Mouse (Mus musculus): ENCODE data around the gene Rnd2. TPM values are rescaled to one million over a fixed set of nuclear protein-coding genes. Genes with fewer than 3 reads are reported as not detected.
"Not testable (repeated sequence)": the region's sequence is repeated elsewhere in the genome, so short reads cannot be mapped to it uniquely, and the experiment has no call there.

Rnd2 gene
- polyA plus RNA-seq, 1 experiment from 2014 or later = 7.0 TPM

GRCm38 (mm10) chr11:101424925-101425813 lies 39.6 kb upstream of the Rnd2 start, which contains the start of the genes Rundc1 and Ptges3l:
Gene Rundc1, plus strand, starts transcription at chr11:101425085.
Gene Ptges3l, minus strand, starts transcription at chr11:101425333.
- H3K27me3 ChIP-seq (ENCODE audit: control insufficient read depth, insufficient read depth, low read length) = no peaks in the 10 kb centered on the region
- WGBS = under 1% methylated on average over 69 of the region's 81 CpGs

GRCm38 (mm10) chr11:101426165-101426564 lies 38.6 kb upstream of the Rnd2 start:
- Histone ChIP-seq H3K27ac (ENCODE audit: low read depth, low read length) (no peak overlapping the region), H3K4me3 (ENCODE audit: low read length) (peak overlapping the region; percentile 95), H3K9me3 (ENCODE audit: control insufficient read depth, low read length) (no peaks in the 10 kb centered on the region), H3K9ac (ENCODE audit: low read depth, low read length) (peak overlapping the region; percentile 82), H3K4me2 (replicated peaks; ENCODE audit: low read depth, low read length) (peak overlapping the region; percentile 78), H3K36me3 (ENCODE audit: control insufficient read depth, insufficient read depth, low read length) (peaks cover 18% of the 10 kb centered on the region), H3K27me3 (ENCODE audit: control insufficient read depth, insufficient read depth, low read length) (no peaks in the 10 kb centered on the region), H3K4me1 (ENCODE audit: control insufficient read depth, insufficient read depth, low read length) (peaks cover 19% of the 10 kb centered on the region)
- no peak for ATAC-seq (ENCODE audit: low FRiP score, low TSS enrichment)
- 63% methylated on average over 8 of the region's 8 CpGs for WGBS

More at GRCm38 (mm10) chr11:101424925-101425813, 39.6 kb upstream of the Rnd2 start, which contains the start of the genes Rundc1 and Ptges3l:
- Histone ChIP-seq H3K4me2 (replicated peaks; ENCODE audit: low read depth, low read length) (peak within 1 kb of the TSS; percentile 78), H3K9me3 (ENCODE audit: control insufficient read depth, low read length) (no peaks in the 10 kb centered on the region), H3K9ac (ENCODE audit: low read depth, low read length) (peak within 1 kb of the TSS; percentile 82), H3K4me3 (ENCODE audit: low read length) (peak within 1 kb of the TSS; percentile 95), H3K27ac (ENCODE audit: low read depth, low read length) (peak within 1 kb of the TSS; percentile 80), H3K4me1 (ENCODE audit: control insufficient read depth, insufficient read depth, low read length) (peaks cover 19% of the 10 kb centered on the region), H3K36me3 (ENCODE audit: control insufficient read depth, insufficient read depth, low read length) (peaks cover 8% of the 10 kb centered on the region)
- peak; percentile 93 for ATAC-seq (ENCODE audit: low FRiP score, low TSS enrichment)

GRCm38 (mm10) chr11:101431327-101431726 lies 33.5 kb upstream of the Rnd2 start:
- 91% methylated on average over 9 of the region's 9 CpGs for WGBS
- H3K9ac ChIP-seq (ENCODE audit: low read depth, low read length) = no peak overlapping the region
- H3K9me3 ChIP-seq (ENCODE audit: control insufficient read depth, low read length) = no peaks in the 10 kb centered on the region
- no peak overlapping the region for H3K27ac ChIP-seq (ENCODE audit: low read depth, low read length)
- no peak for ATAC-seq (ENCODE audit: low FRiP score, low TSS enrichment)
- H3K4me1 ChIP-seq (ENCODE audit: control insufficient read depth, insufficient read depth, low read length) = peaks cover 7% of the 10 kb centered on the region
- H3K27me3 ChIP-seq (ENCODE audit: control insufficient read depth, insufficient read depth, low read length) = no peaks in the 10 kb centered on the region
- no peak overlapping the region for H3K4me2 ChIP-seq (replicated peaks; ENCODE audit: low read depth, low read length)
- H3K4me3 ChIP-seq (ENCODE audit: low read length) = no peak overlapping the region
- H3K36me3 ChIP-seq (ENCODE audit: control insufficient read depth, insufficient read depth, low read length) = peaks cover 55% of the 10 kb centered on the region

- Histone ChIP-seq H3K4me2 (replicated peaks; ENCODE audit: low read depth, low read length) (no peak overlapping the region), H3K36me3 (ENCODE audit: control insufficient read depth, insufficient read depth, low read length) (peaks cover 55% of the 10 kb centered on the region), H3K27ac (ENCODE audit: low read depth, low read length) (no peak overlapping the region), H3K4me3 (ENCODE audit: low read length) (no peak overlapping the region), H3K27me3 (ENCODE audit: control insufficient read depth, insufficient read depth, low read length) (no peaks in the 10 kb centered on the region), H3K9ac (ENCODE audit: low read depth, low read length) (no peak overlapping the region), H3K4me1 (ENCODE audit: control insufficient read depth, insufficient read depth, low read length) (no peaks in the 10 kb centered on the region), H3K9me3 (ENCODE audit: control insufficient read depth, low read length) (no peaks in the 10 kb centered on the region)
- no peak for ATAC-seq (ENCODE audit: low FRiP score, low TSS enrichment)
- 92% methylated on average over 13 of the region's 13 CpGs for WGBS
Measured at GRCm38 (mm10) chr11:101433396-101433795, 31.4 kb upstream of the Rnd2 start.

GRCm38 (mm10) chr11:101435831-101436230 lies 29.0 kb upstream of the Rnd2 start:
- Histone ChIP-seq H3K4me3 (ENCODE audit: low read length) (no peak overlapping the region), H3K27ac (ENCODE audit: low read depth, low read length) (no peak overlapping the region), H3K9ac (ENCODE audit: low read depth, low read length) (no peak overlapping the region), H3K4me1 (ENCODE audit: control insufficient read depth, insufficient read depth, low read length) (no peaks in the 10 kb centered on the region), H3K36me3 (ENCODE audit: control insufficient read depth, insufficient read depth, low read length) (peaks cover 41% of the 10 kb centered on the region), H3K9me3 (ENCODE audit: control insufficient read depth, low read length) (no peaks in the 10 kb centered on the region), H3K4me2 (replicated peaks; ENCODE audit: low read depth, low read length) (no peak overlapping the region), H3K27me3 (ENCODE audit: control insufficient read depth, insufficient read depth, low read length) (no peaks in the 10 kb centered on the region)
- 86% methylated on average over 4 of the region's 4 CpGs for WGBS
- no peak for ATAC-seq (ENCODE audit: low FRiP score, low TSS enrichment)

GRCm38 (mm10) chr11:101436916-101437315 lies 27.9 kb upstream of the Rnd2 start:
- Histone ChIP-seq H3K36me3 (ENCODE audit: control insufficient read depth, insufficient read depth, low read length) (peaks cover 30% of the 10 kb centered on the region), H3K4me3 (ENCODE audit: low read length) (no peak overlapping the region), H3K27me3 (ENCODE audit: control insufficient read depth, insufficient read depth, low read length) (no peaks in the 10 kb centered on the region), H3K9me3 (ENCODE audit: control insufficient read depth, low read length) (no peaks in the 10 kb centered on the region), H3K4me2 (replicated peaks; ENCODE audit: low read depth, low read length) (no peak overlapping the region), H3K27ac (ENCODE audit: low read depth, low read length) (no peak overlapping the region), H3K9ac (ENCODE audit: low read depth, low read length) (no peak overlapping the region), H3K4me1 (ENCODE audit: control insufficient read depth, insufficient read depth, low read length) (no peaks in the 10 kb centered on the region)
- WGBS = 85% methylated on average over 4 of the region's 4 CpGs
- ATAC-seq (ENCODE audit: low FRiP score, low TSS enrichment) = no peak

- WGBS = 50% methylated on average over 3 of the region's 3 CpGs
- not testable (repeated sequence) for H3K4me3 ChIP-seq (ENCODE audit: low read length)
Measured at GRCm38 (mm10) chr11:101438006-101438405, 26.8 kb upstream of the Rnd2 start.

GRCm38 (mm10) chr11:101441450-101442126 lies 23.2 kb upstream of the Rnd2 start:
- H3K4me2 ChIP-seq (replicated peaks; ENCODE audit: low read depth, low read length); H3K27ac ChIP-seq (ENCODE audit: low read depth, low read length); ATAC-seq (ENCODE audit: low FRiP score, low TSS enrichment); H3K9me3 ChIP-seq (ENCODE audit: control insufficient read depth, low read length); H3K4me1 ChIP-seq (ENCODE audit: control insufficient read depth, insufficient read depth, low read length); H3K27me3 ChIP-seq (ENCODE audit: control insufficient read depth, insufficient read depth, low read length); H3K9ac ChIP-seq (ENCODE audit: low read depth, low read length): not testable (repeated sequence)
- 38% methylated on average over 14 of the region's 15 CpGs for WGBS
- Histone ChIP-seq H3K36me3 (ENCODE audit: control insufficient read depth, insufficient read depth, low read length) (peaks cover 27% of the 10 kb centered on the region), H3K4me3 (ENCODE audit: low read length) (peak overlapping the region; percentile 17; the same call in 1 of the 2 replicates)

More at GRCm38 (mm10) chr11:101438006-101438405, 26.8 kb upstream of the Rnd2 start:
- H3K27ac ChIP-seq (ENCODE audit: low read depth, low read length); H3K4me2 ChIP-seq (replicated peaks; ENCODE audit: low read depth, low read length); H3K9me3 ChIP-seq (ENCODE audit: control insufficient read depth, low read length); H3K27me3 ChIP-seq (ENCODE audit: control insufficient read depth, insufficient read depth, low read length); H3K4me1 ChIP-seq (ENCODE audit: control insufficient read depth, insufficient read depth, low read length); H3K9ac ChIP-seq (ENCODE audit: low read depth, low read length); ATAC-seq (ENCODE audit: low FRiP score, low TSS enrichment): not testable (repeated sequence)
- peaks cover 23% of the 10 kb centered on the region for H3K36me3 ChIP-seq (ENCODE audit: control insufficient read depth, insufficient read depth, low read length)
